Mouse (Mus musculus) megakaryocyte progenitor cell, adult 5-6 weeks (primary cell): ENCODE measurements around the gene Gm49711. TPM values are rescaled to one million over a fixed set of nuclear protein-coding genes. Genes with fewer than 3 reads are reported as not detected.

Experiments
- total RNA-seq, 2 experiments: library from RNA; stranded (forward) in 1 of 2; stranded (reverse) in 1 of 2; fragments of 157-497, 149-512 nt in 1 of 2; fragments of 200-1000 nt in 1 of 2; gene quantifications; 2 replicates each; pipeline versions ENCODE4 v1.2.3 to v1.2.4; 2015 to 2017

Gene Gm49711
- total RNA-seq, 2 experiments from 2014 or later: not detected

Other genes starting within 250 kb of the Gm49711 start
- 28.2 and 30.8 TPM in 2 replicates for gene Mrps6, start within 50 bp of the Gm49711 start, total RNA-seq (2015)
- 24.7 and 29.2 TPM in 2 replicates for gene Mrps6, start within 50 bp of the Gm49711 start, total RNA-seq (2017)
- gene Slc5a3, start within 50 bp of the Gm49711 start, total RNA-seq (2015): 2.9 and 3.0 TPM in 2 replicates
- gene Slc5a3, start within 50 bp of the Gm49711 start, total RNA-seq (2017): 3.1 and 4.7 TPM in 2 replicates
- gene Kcne2, start 234.1 kb downstream of the Gm49711 start, total RNA-seq (2015): not detected in 2 replicates
- not detected in 2 replicates for gene Kcne2, start 234.1 kb downstream of the Gm49711 start, total RNA-seq (2017)
- gene Smim11, start 243.0 kb downstream of the Gm49711 start, total RNA-seq (2015): 90.9 and 91.1 TPM in 2 replicates
- 164 and 194 TPM in 2 replicates for gene Smim11, start 243.0 kb downstream of the Gm49711 start, total RNA-seq (2017)